13 mouse cellular contexts compared by ENCODE assay signal in genomic region chr2:157314310-157314709, GRCm38 (mm10). TPM values are rescaled to one million over a fixed set of nuclear protein-coding genes. Genes with fewer than 3 reads are reported as not detected.
DNase-seq lines count a peak whose midpoint lies in the region; ATAC-seq lines count a peak whose summit lies in the region.
"Had no signal": no experiment of that assay in that cellular context is flagged by ENCODE, and none has a peak within 500 bp of the region (broad histone marks: within the 10 kb centered on the region; RNA-seq: fewer than 3 reads in every experiment).

No protein-coding gene starts in this region.

- no peak for ATAC-seq in hindbrain, embryonic 13.5 days (ENCODE audit: low FRiP score)
- ATAC-seq in hindbrain, embryonic 11.5 days (ENCODE audit: low FRiP score) = no peak
- no peak for ATAC-seq in kidney, embryonic 15.5 days (replicated peaks; ENCODE audit: low FRiP score)

- H3K4me1 ChIP-seq in hindbrain, embryonic 13.5 days (replicated peaks) = peaks cover 32% of the 10 kb centered on the region
- no peaks in the 10 kb centered on the region for H3K4me1 ChIP-seq in hindbrain, embryonic 11.5 days (replicated peaks; ENCODE audit: control insufficient read depth, insufficient read depth, low read length)
- H3K4me1 ChIP-seq in kidney, embryonic 15.5 days = peaks cover 3% of the 10 kb centered on the region; the same call in 1 of the 2 replicates

- no peaks in the 10 kb centered on the region for H3K9me3 ChIP-seq in hindbrain, embryonic 13.5 days
- no peaks in the 10 kb centered on the region for H3K9me3 ChIP-seq in hindbrain, embryonic 11.5 days (ENCODE audit: control insufficient read depth, low read length)
- H3K9me3 ChIP-seq in kidney, embryonic 15.5 days (replicated peaks) = no peaks in the 10 kb centered on the region

- H3K9ac ChIP-seq in hindbrain, embryonic 13.5 days = no peak overlapping the region; the same call in 1 of the 2 replicates
- H3K9ac ChIP-seq in hindbrain, embryonic 11.5 days (ENCODE audit: low read depth, low read length) = no peak overlapping the region
- no peak overlapping the region for H3K9ac ChIP-seq in kidney, embryonic 15.5 days

- no peak overlapping the region for H3K4me2 ChIP-seq in hindbrain, embryonic 13.5 days
- H3K4me2 ChIP-seq in hindbrain, embryonic 11.5 days (replicated peaks; ENCODE audit: low read depth, low read length) = no peak overlapping the region
- no peak overlapping the region for H3K4me2 ChIP-seq in kidney, embryonic 15.5 days
- H3K4me2 ChIP-seq: heart, embryonic 11.5 days had no signal

- WGBS in hindbrain, embryonic 13.5 days = 72% methylated on average over 7 of the region's 7 CpGs
- WGBS in hindbrain, embryonic 11.5 days = 81% methylated on average over 7 of the region's 7 CpGs
- 52% methylated on average over 7 of the region's 7 CpGs for WGBS in kidney, embryonic 15.5 days

- peaks cover 92% of the 10 kb centered on the region for H3K36me3 ChIP-seq in hindbrain, embryonic 13.5 days
- H3K36me3 ChIP-seq in hindbrain, embryonic 11.5 days (ENCODE audit: control insufficient read depth, insufficient read depth, low read length) = peaks cover 26% of the 10 kb centered on the region
- peaks cover 98% of the 10 kb centered on the region for H3K36me3 ChIP-seq in kidney, embryonic 15.5 days

- H3K4me3 ChIP-seq in hindbrain, embryonic 13.5 days = no peak overlapping the region
- no peak overlapping the region for H3K4me3 ChIP-seq in hindbrain, embryonic 11.5 days (ENCODE audit: low read depth, low read length)
- no peak overlapping the region for H3K4me3 ChIP-seq in kidney, embryonic 15.5 days (replicated peaks)

- H3K27ac ChIP-seq in hindbrain, embryonic 13.5 days = peak overlapping the region; percentile 85
- no peak overlapping the region for H3K27ac ChIP-seq in hindbrain, embryonic 11.5 days (ENCODE audit: low read depth, low read length)
- peak overlapping the region; percentile 19; the same call in 1 of the 2 replicates for H3K27ac ChIP-seq in kidney, embryonic 15.5 days

- H3K27me3 ChIP-seq in hindbrain, embryonic 13.5 days = no peaks in the 10 kb centered on the region
- no peaks in the 10 kb centered on the region for H3K27me3 ChIP-seq in hindbrain, embryonic 11.5 days (ENCODE audit: control insufficient read depth, insufficient read depth, low read length)
- no peaks in the 10 kb centered on the region for H3K27me3 ChIP-seq in kidney, embryonic 15.5 days

- DNase-seq in hindbrain, embryonic 11.5 days (ENCODE audit: low spot score) = no peak
- DNase-seq in Muller cell, postnatal 12 days (ENCODE audit: inconsistent ontology term) = peak; percentile 87
- DNase-seq in cerebellum, postnatal 25 days = peak; percentile 38 to 49
- DNase-seq in ovary, postnatal 36 days (ENCODE audit: low spot score) = no peak
- no peak for DNase-seq in adrenal gland, postnatal 36 days
- DNase-seq in thymus, postnatal 25 days = no peak

RNA-seq across cellular contexts. Expression of gene Ghrh, which starts 33.0 kb away (rescaled TPM):
- 0.48 and 1.1 TPM in 2 replicates for polyA plus RNA-seq in hindbrain, embryonic 13.5 days (2015; fragmentation: Nextera tagmentation; extraction: Ambion mirVana)
- 1.0 TPM in 2 replicates for polyA plus RNA-seq in hindbrain, embryonic 11.5 days (2014; fragmentation: Nextera tagmentation; extraction: Ambion mirVana)
- 0.35 TPM in 1 of 2 replicates, not detected in the other for polyA plus RNA-seq in kidney, embryonic 15.5 days (2015; fragmentation: Nextera tagmentation; extraction: Ambion mirVana)
- total RNA-seq in adrenal gland, postnatal 36 days (2021) = not detected
- total RNA-seq: adrenal gland, postnatal 4 days; left cerebral cortex, postnatal 14 days had no signal
- polyA plus RNA-seq: C2C12; heart, embryonic 11.5 days; liver, embryonic 16.5 days had no signal

RNA-seq across cellular contexts. Expression of gene Mroh8, which starts 35.0 kb away (rescaled TPM):
- 0.43 and 0.58 TPM in 2 replicates for polyA plus RNA-seq in hindbrain, embryonic 13.5 days (2015; fragmentation: Nextera tagmentation; extraction: Ambion mirVana)
- polyA plus RNA-seq in hindbrain, embryonic 11.5 days (2014; fragmentation: Nextera tagmentation; extraction: Ambion mirVana) = 0.75 and 0.79 TPM in 2 replicates
- 0.47 and 0.59 TPM in 2 replicates for polyA plus RNA-seq in kidney, embryonic 15.5 days (2015; fragmentation: Nextera tagmentation; extraction: Ambion mirVana)
- total RNA-seq in adrenal gland, postnatal 36 days (2021) = under 1 TPM; 0.26 to 0.43 TPM

RNA-seq across cellular contexts. Expression of gene Rpn2, which starts 35.5 kb away (rescaled TPM):
- 203 and 208 TPM in 2 replicates for polyA plus RNA-seq in hindbrain, embryonic 13.5 days (2015; fragmentation: Nextera tagmentation; extraction: Ambion mirVana)
- polyA plus RNA-seq in hindbrain, embryonic 11.5 days (2014; fragmentation: Nextera tagmentation; extraction: Ambion mirVana) = 227 and 256 TPM in 2 replicates
- 311 and 322 TPM in 2 replicates for polyA plus RNA-seq in kidney, embryonic 15.5 days (2015; fragmentation: Nextera tagmentation; extraction: Ambion mirVana)
- 100 to 1,000 TPM; 276 to 279 TPM for total RNA-seq in adrenal gland, postnatal 36 days (2021)

RNA-seq across cellular contexts. Expression of gene Manbal, which starts 53.1 kb away (rescaled TPM):
- 91.7 and 95.8 TPM in 2 replicates for polyA plus RNA-seq in hindbrain, embryonic 13.5 days (2015; fragmentation: Nextera tagmentation; extraction: Ambion mirVana)
- polyA plus RNA-seq in hindbrain, embryonic 11.5 days (2014; fragmentation: Nextera tagmentation; extraction: Ambion mirVana) = 36.2 and 37.2 TPM in 2 replicates
- polyA plus RNA-seq in kidney, embryonic 15.5 days (2015; fragmentation: Nextera tagmentation; extraction: Ambion mirVana) = 71.7 and 81.2 TPM in 2 replicates
- total RNA-seq in adrenal gland, postnatal 36 days (2021) = 10 to 100 TPM; 31.6 to 34.1 TPM

Comparison
In these comparisons a context has a peak if more than half of its experiments do, and no peak if none do; other contexts are left out.
1. DNase-seq: peak in Muller cell, postnatal 12 days (single experiment) and cerebellum, postnatal 25 days (2 of 2); none in hindbrain, embryonic 11.5 days (single experiment), ovary, postnatal 36 days (single experiment), adrenal gland, postnatal 36 days (0 of 2) and thymus, postnatal 25 days (single experiment).